Mouse (Mus musculus): ENCODE measurements at regions not wholly inside any gene's neighbourhood (a gene's known extent, or its start where the extent isn't known, plus 50 kb on each side); places are given as distances from the start of the nearest gene placed in this dataset.

DNA sequence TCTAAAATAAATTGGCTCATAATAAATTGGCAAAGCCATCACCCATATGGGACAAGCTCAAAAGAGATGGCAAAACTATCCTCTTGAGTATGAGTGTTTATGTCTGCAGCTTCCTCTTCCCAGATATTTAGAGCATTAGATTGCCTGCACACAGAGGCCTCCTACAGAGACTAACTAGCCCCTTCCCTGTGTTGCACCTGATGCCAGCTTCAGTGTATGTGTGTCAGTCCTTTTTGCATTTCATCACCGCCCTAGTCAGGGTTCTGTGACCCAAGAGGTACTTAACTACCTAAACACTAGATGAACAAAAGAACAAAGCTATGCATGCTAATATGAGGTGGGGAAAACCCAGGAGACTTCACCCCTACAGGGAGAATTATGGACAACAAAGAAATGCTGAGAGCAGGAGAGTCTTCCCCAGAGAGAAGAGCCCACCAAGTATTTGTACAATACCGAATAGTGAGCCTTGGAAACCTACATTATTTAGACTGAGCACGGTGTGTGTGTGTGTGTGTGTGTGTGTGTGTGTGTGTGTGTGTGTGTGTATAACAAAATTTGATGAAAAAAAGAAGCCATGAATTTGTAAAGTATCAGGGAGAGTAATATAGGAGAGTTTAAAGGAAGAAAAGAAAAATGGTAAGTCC is 62.5 kb downstream of the Speer2 start:
- DNase-seq: no peak

DNA sequence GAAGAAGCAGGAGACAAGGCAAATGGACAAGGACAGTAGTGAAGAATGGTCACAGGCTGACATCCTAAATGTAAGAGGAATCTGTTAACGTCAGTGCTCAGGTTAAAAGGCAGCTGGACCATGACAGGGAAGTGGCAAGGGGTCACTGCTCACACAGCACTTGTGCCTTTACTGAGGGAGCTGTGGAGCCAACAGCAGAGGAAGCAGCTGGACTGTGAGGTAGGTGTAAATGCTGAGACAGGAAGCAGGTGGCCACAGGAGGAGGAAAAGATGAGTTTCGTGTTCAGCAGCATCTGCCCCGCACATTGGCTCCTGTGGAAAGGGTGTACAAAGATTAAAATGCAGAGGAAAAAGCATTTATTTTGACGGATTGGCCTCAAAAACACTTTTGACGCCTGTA is 67.2 kb downstream of the Speer2 start:
- DNase-seq: peak; percentile 6

DNA sequence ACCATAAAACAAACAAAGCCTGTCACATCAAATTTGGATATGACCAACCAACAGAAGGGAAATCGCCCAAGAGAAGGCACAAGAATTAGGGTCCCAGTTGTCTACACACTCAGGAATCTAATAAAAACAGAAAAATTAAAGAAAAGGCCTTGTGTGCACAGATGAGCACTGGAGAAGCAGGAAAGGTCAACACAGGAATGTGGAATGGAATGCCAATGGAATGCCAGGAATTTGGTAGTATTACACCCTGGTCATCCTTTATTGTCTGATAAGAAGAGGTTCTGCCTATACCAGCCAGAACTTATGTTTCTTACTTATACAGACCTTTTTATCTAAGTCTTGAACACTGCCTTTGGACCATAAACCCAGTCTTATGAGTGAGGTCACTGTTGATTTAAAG is 72.9 kb downstream of the Speer2 start:
- peak; percentile 1 for DNase-seq

DNA sequence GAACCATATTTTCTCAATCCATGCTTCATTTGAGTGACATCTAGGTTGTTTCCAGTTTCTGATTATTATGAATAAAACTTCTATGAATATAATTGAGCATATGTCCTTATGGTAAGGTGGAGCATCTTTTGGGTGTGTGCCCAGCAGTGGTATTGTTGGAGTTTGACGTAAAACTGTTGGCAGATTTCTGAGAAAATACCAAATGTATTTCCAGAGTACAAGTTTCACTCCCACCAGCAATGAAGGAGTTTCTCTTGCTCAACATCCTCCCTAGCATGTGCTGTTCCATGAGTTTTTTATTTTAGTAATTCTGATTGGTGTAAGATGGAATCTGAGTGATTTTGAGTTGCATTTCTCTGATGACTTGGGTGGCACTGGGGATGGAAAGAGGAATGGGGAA is 92.8 kb downstream of the Speer2 start:
- no peak for DNase-seq

Data from embryo, embryonic 11 days (tissue).